Mouse (Mus musculus): ENCODE data around the gene Tmod2. TPM values are rescaled to one million over a fixed set of nuclear protein-coding genes. Genes with fewer than 3 reads are reported as not detected.

Tmod2 gene
- polyA plus RNA-seq, 1 experiment from 2014 or later, result 11.9 TPM

GRCm38 (mm10) chr9:75599191-75599841 lies 11.8 kb downstream of the Tmod2 start:
- no peaks in the 10 kb centered on the region for H3K27me3 ChIP-seq (ENCODE audit: control insufficient read depth, insufficient read depth, low read length)
- 40% methylated on average over 5 of the region's 5 CpGs for WGBS

GRCm38 (mm10) chr9:75597596-75597995 lies 13.5 kb downstream of the Tmod2 start:
- WGBS, result 85% methylated on average over 4 of the region's 4 CpGs
- DNase-seq (ENCODE audit: low spot score) (no peak), ATAC-seq (ENCODE audit: low FRiP score, low TSS enrichment) (no peak)
- H3K4me2 ChIP-seq (replicated peaks; ENCODE audit: low read depth), result no peak overlapping the region
- no peaks in the 10 kb centered on the region for H3K36me3 ChIP-seq (ENCODE audit: control insufficient read depth, insufficient read depth, low read length)
- H3K27ac ChIP-seq (replicated peaks), result no peak overlapping the region
- H3K9ac ChIP-seq (ENCODE audit: low read length), result no peak overlapping the region
- H3K4me3 ChIP-seq (ENCODE audit: low read depth, low read length), result no peak overlapping the region
- no peaks in the 10 kb centered on the region for H3K9me3 ChIP-seq (ENCODE audit: control insufficient read depth, low read length)
- 0 out of 2 replicates have a peak, but pooled peaks cover 2% of the 10 kb centered on the region for H3K4me1 ChIP-seq (replicated peaks; ENCODE audit: control insufficient read depth, insufficient read depth)
- no peaks in the 10 kb centered on the region for H3K27me3 ChIP-seq (ENCODE audit: control insufficient read depth, insufficient read depth, low read length)
- TF ChIP-seq CTCF (IDR thresholded peaks at IDR 0.05; ENCODE audit: low read depth) (no peak), EP300 (optimal IDR thresholded peaks at IDR 0.05) (no peak)

More at GRCm38 (mm10) chr9:75599191-75599841, 11.8 kb downstream of the Tmod2 start:
- Histone ChIP-seq H3K36me3 (ENCODE audit: control insufficient read depth, insufficient read depth, low read length) (no peaks in the 10 kb centered on the region), H3K9ac (ENCODE audit: low read length) (no peak overlapping the region), H3K4me3 (ENCODE audit: low read depth, low read length) (no peak overlapping the region), H3K9me3 (ENCODE audit: control insufficient read depth, low read length) (no peaks in the 10 kb centered on the region), H3K4me1 (replicated peaks; ENCODE audit: control insufficient read depth, insufficient read depth) (0 out of 2 replicates have a peak, but pooled peaks cover 2% of the 10 kb centered on the region), H3K27ac (replicated peaks) (no peak overlapping the region; the same call in 1 of the 2 replicates), H3K4me2 (replicated peaks; ENCODE audit: low read depth) (no peak overlapping the region)
- DNase-seq (ENCODE audit: low spot score), result peak; percentile 15
- TF ChIP-seq CTCF (IDR thresholded peaks at IDR 0.05; ENCODE audit: low read depth) (peak; percentile 54), EP300 (optimal IDR thresholded peaks at IDR 0.05) (no peak)
- ATAC-seq (ENCODE audit: low FRiP score, low TSS enrichment), result peak; percentile 42; the same call in 1 of the 2 replicates

- H3K9me3 ChIP-seq (ENCODE audit: control insufficient read depth, low read length), result no peaks in the 10 kb centered on the region
- H3K27me3 ChIP-seq (ENCODE audit: control insufficient read depth, insufficient read depth, low read length), result no peaks in the 10 kb centered on the region
- H3K4me3 ChIP-seq (ENCODE audit: low read depth, low read length), result no peak overlapping the region
- no peak overlapping the region for H3K27ac ChIP-seq (replicated peaks)
- no peaks in the 10 kb centered on the region for H3K36me3 ChIP-seq (ENCODE audit: control insufficient read depth, insufficient read depth, low read length)
- no peak for TF ChIP-seq EP300 (optimal IDR thresholded peaks at IDR 0.05)
- TF ChIP-seq CTCF (IDR thresholded peaks at IDR 0.05; ENCODE audit: low read depth), result no peak
- H3K4me1 ChIP-seq (replicated peaks; ENCODE audit: control insufficient read depth, insufficient read depth), result 0 out of 2 replicates have a peak, but pooled peaks cover 2% of the 10 kb centered on the region
- H3K9ac ChIP-seq (ENCODE audit: low read length), result no peak overlapping the region
- DNase-seq (ENCODE audit: low spot score), result no peak
- ATAC-seq (ENCODE audit: low FRiP score, low TSS enrichment), result no peak
- H3K4me2 ChIP-seq (replicated peaks; ENCODE audit: low read depth), result no peak overlapping the region
- 82% methylated on average over 13 of the region's 13 CpGs for WGBS
These were observed 14.1 kb downstream of the Tmod2 start for GRCm38 (mm10) chr9:75597036-75597435.

- H3K27me3 ChIP-seq (ENCODE audit: control insufficient read depth, insufficient read depth, low read length), result no peaks in the 10 kb centered on the region
- no peak for ATAC-seq (ENCODE audit: low FRiP score, low TSS enrichment)
- no peak overlapping the region for H3K4me3 ChIP-seq (ENCODE audit: low read depth, low read length)
- H3K4me2 ChIP-seq (replicated peaks; ENCODE audit: low read depth), result no peak overlapping the region
- no peaks in the 10 kb centered on the region for H3K4me1 ChIP-seq (replicated peaks; ENCODE audit: control insufficient read depth, insufficient read depth)
- no peak for DNase-seq (ENCODE audit: low spot score)
- H3K9ac ChIP-seq (ENCODE audit: low read length), result no peak overlapping the region
- no peak overlapping the region for H3K27ac ChIP-seq (replicated peaks)
- 83% methylated on average over 5 of the region's 5 CpGs for WGBS
- no peaks in the 10 kb centered on the region for H3K9me3 ChIP-seq (ENCODE audit: control insufficient read depth, low read length)
- no peak for TF ChIP-seq EP300 (optimal IDR thresholded peaks at IDR 0.05)
- TF ChIP-seq CTCF (IDR thresholded peaks at IDR 0.05; ENCODE audit: low read depth), result no peak
- no peaks in the 10 kb centered on the region for H3K36me3 ChIP-seq (ENCODE audit: control insufficient read depth, insufficient read depth, low read length)
These were observed 17.6 kb downstream of the Tmod2 start for GRCm38 (mm10) chr9:75593481-75593880.

GRCm38 (mm10) chr9:75589850-75590790 lies 21.0 kb downstream of the Tmod2 start:
- Histone ChIP-seq H3K9ac (ENCODE audit: low read length) (no peak overlapping the region), H3K27ac (replicated peaks) (no peak overlapping the region), H3K9me3 (ENCODE audit: control insufficient read depth, low read length) (no peaks in the 10 kb centered on the region), H3K4me3 (ENCODE audit: low read depth, low read length) (no peak overlapping the region), H3K27me3 (ENCODE audit: control insufficient read depth, insufficient read depth, low read length) (no peaks in the 10 kb centered on the region), H3K4me1 (replicated peaks; ENCODE audit: control insufficient read depth, insufficient read depth) (no peaks in the 10 kb centered on the region), H3K36me3 (ENCODE audit: control insufficient read depth, insufficient read depth, low read length) (no peaks in the 10 kb centered on the region), H3K4me2 (replicated peaks; ENCODE audit: low read depth) (no peak overlapping the region)
- no peak for ATAC-seq (ENCODE audit: low FRiP score, low TSS enrichment)
- WGBS, result 78% methylated on average over 15 of the region's 15 CpGs
- TF ChIP-seq EP300 (optimal IDR thresholded peaks at IDR 0.05) (no peak), CTCF (IDR thresholded peaks at IDR 0.05; ENCODE audit: low read depth) (no peak)
- DNase-seq (ENCODE audit: low spot score), result no peak

Measured in stomach, postnatal 0 days (tissue).